Mouse (Mus musculus): Measurements from ENCODE around the gene Macrod2. TPM values are rescaled to one million over a fixed set of nuclear protein-coding genes. Genes with fewer than 3 reads are reported as not detected.

Macrod2 gene
- polyA plus RNA-seq, 1 experiment from 2014 or later: 49.2 TPM

GRCm38 (mm10) chr2:141212291-141212690 is 817.2 kb downstream of the Macrod2 start:
- DNase-seq (ENCODE audit: low spot score) (no peak), ATAC-seq (no peak)
- Histone ChIP-seq H3K4me1 (ENCODE audit: control insufficient read depth, insufficient read depth, low read length) (no peaks in the 10 kb centered on the region), H3K9me3 (replicated peaks; ENCODE audit: control insufficient read depth, low read length) (no peaks in the 10 kb centered on the region), H3K9ac (ENCODE audit: low read length) (no peak overlapping the region), H3K4me2 (ENCODE audit: low read length) (no peak overlapping the region), H3K27me3 (replicated peaks; ENCODE audit: control insufficient read depth, insufficient read depth, low read length) (no peaks in the 10 kb centered on the region), H3K4me3 (ENCODE audit: low read depth, low read length) (no peak overlapping the region), H3K27ac (ENCODE audit: low read depth, low read length) (no peak overlapping the region), H3K36me3 (ENCODE audit: control insufficient read depth, insufficient read depth, low read length) (no peaks in the 10 kb centered on the region)
- WGBS: 93% methylated on average over 2 of the region's 2 CpGs

GRCm38 (mm10) chr2:141217490-141217889 is 822.4 kb downstream of the Macrod2 start:
- DNase-seq (ENCODE audit: low spot score) (peak; percentile 82), ATAC-seq (peak; percentile 95)
- Histone ChIP-seq H3K27me3 (replicated peaks; ENCODE audit: control insufficient read depth, insufficient read depth, low read length) (no peaks in the 10 kb centered on the region), H3K4me3 (ENCODE audit: low read depth, low read length) (no peak overlapping the region), H3K4me1 (ENCODE audit: control insufficient read depth, insufficient read depth, low read length) (no peaks in the 10 kb centered on the region), H3K9me3 (replicated peaks; ENCODE audit: control insufficient read depth, low read length) (peaks cover 11% of the 10 kb centered on the region; the same call in 1 of the 2 replicates), H3K27ac (ENCODE audit: low read depth, low read length) (no peak overlapping the region), H3K4me2 (ENCODE audit: low read length) (no peak overlapping the region), H3K9ac (ENCODE audit: low read length) (no peak overlapping the region), H3K36me3 (ENCODE audit: control insufficient read depth, insufficient read depth, low read length) (no peaks in the 10 kb centered on the region)
- 19% methylated on average over 2 of the region's 2 CpGs for WGBS

- ATAC-seq: peak; percentile 63
- peak; percentile 42 for DNase-seq (ENCODE audit: low spot score)
- no peaks in the 10 kb centered on the region for H3K36me3 ChIP-seq (ENCODE audit: control insufficient read depth, insufficient read depth, low read length)
- H3K4me1 ChIP-seq (ENCODE audit: control insufficient read depth, insufficient read depth, low read length): no peaks in the 10 kb centered on the region
- peaks cover 11% of the 10 kb centered on the region; the same call in 1 of the 2 replicates for H3K9me3 ChIP-seq (replicated peaks; ENCODE audit: control insufficient read depth, low read length)
- no peak overlapping the region for H3K27ac ChIP-seq (ENCODE audit: low read depth, low read length)
- H3K4me2 ChIP-seq (ENCODE audit: low read length): no peak overlapping the region
- no peaks in the 10 kb centered on the region for H3K27me3 ChIP-seq (replicated peaks; ENCODE audit: control insufficient read depth, insufficient read depth, low read length)
- 39% methylated on average over 3 of the region's 3 CpGs for WGBS
- no peak overlapping the region for H3K4me3 ChIP-seq (ENCODE audit: low read depth, low read length)
- no peak overlapping the region for H3K9ac ChIP-seq (ENCODE audit: low read length)
Observed at GRCm38 (mm10) chr2:141217925-141218324, 822.8 kb downstream of the Macrod2 start.

DNA sequence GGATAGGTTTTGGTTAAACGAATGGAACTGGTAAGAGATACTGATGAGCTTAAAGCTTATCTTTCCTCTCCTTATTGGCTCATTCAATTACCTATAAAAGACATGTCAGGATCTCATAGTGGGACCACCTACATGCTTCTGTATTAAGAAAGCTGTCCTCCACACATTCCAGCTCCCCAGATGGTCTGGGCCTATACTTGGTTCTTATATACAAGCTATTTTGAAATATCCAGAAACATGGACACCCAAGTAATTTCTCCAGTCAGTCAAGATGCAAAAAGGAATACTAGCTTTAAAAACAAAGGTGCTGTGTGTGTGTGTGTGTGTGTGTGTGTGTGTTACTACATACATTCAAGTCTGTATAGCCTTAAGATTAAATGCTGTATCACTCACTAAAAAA is 833.7 kb downstream of the Macrod2 start:
- H3K36me3 ChIP-seq (ENCODE audit: control insufficient read depth, insufficient read depth, low read length): no peaks in the 10 kb centered on the region
- no peak overlapping the region for H3K27ac ChIP-seq (ENCODE audit: low read depth, low read length)
- H3K9me3 ChIP-seq (replicated peaks; ENCODE audit: control insufficient read depth, low read length): no peaks in the 10 kb centered on the region
- no peak for DNase-seq (ENCODE audit: low spot score)
- no peaks in the 10 kb centered on the region for H3K4me1 ChIP-seq (ENCODE audit: control insufficient read depth, insufficient read depth, low read length)
- H3K27me3 ChIP-seq (replicated peaks; ENCODE audit: control insufficient read depth, insufficient read depth, low read length): no peaks in the 10 kb centered on the region
- H3K4me2 ChIP-seq (ENCODE audit: low read length): no peak overlapping the region
- 88% methylated on average over 1 of the region's 1 CpGs for WGBS
- H3K9ac ChIP-seq (ENCODE audit: low read length): no peak overlapping the region
- ATAC-seq: no peak
- H3K4me3 ChIP-seq (ENCODE audit: low read depth, low read length): no peak overlapping the region

DNA sequence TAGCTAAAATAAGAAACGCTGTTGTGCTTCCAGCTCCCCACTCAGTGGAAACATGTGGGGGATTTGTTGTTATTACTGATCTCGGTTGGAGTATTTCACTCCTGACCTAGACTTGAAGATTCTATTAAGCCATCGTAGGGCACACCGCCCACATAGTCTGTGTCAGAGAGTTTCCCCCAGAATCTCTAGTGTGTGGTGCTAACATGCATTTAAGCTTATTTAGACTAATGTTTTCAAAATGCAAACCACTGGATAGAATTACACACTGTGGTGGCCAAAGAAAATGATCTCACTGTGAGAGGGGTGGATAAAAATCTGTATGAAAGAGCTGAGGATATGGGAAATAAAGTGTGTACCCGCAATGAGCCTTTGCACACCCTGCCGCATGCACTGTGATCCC is 834.7 kb downstream of the Macrod2 start:
- Histone ChIP-seq H3K27me3 (replicated peaks; ENCODE audit: control insufficient read depth, insufficient read depth, low read length) (no peaks in the 10 kb centered on the region), H3K4me3 (ENCODE audit: low read depth, low read length) (no peak overlapping the region), H3K9me3 (replicated peaks; ENCODE audit: control insufficient read depth, low read length) (no peaks in the 10 kb centered on the region), H3K36me3 (ENCODE audit: control insufficient read depth, insufficient read depth, low read length) (no peaks in the 10 kb centered on the region), H3K9ac (ENCODE audit: low read length) (no peak overlapping the region), H3K27ac (ENCODE audit: low read depth, low read length) (no peak overlapping the region), H3K4me2 (ENCODE audit: low read length) (no peak overlapping the region), H3K4me1 (ENCODE audit: control insufficient read depth, insufficient read depth, low read length) (no peaks in the 10 kb centered on the region)
- peak; percentile 3 for DNase-seq (ENCODE audit: low spot score)
- ATAC-seq: no peak
- 66% methylated on average over 6 of the region's 6 CpGs for WGBS

GRCm38 (mm10) chr2:141231011-141231668 is 836.0 kb downstream of the Macrod2 start:
- no peaks in the 10 kb centered on the region for H3K27me3 ChIP-seq (replicated peaks; ENCODE audit: control insufficient read depth, insufficient read depth, low read length)
- H3K36me3 ChIP-seq (ENCODE audit: control insufficient read depth, insufficient read depth, low read length): no peaks in the 10 kb centered on the region
- H3K4me2 ChIP-seq (ENCODE audit: low read length): peak overlapping the region; percentile 8
- H3K9ac ChIP-seq (ENCODE audit: low read length): no peak overlapping the region
- ATAC-seq: peak; percentile 80; the same call in 1 of the 2 replicates
- peak; percentile 64 for DNase-seq (ENCODE audit: low spot score)
- no peaks in the 10 kb centered on the region for H3K4me1 ChIP-seq (ENCODE audit: control insufficient read depth, insufficient read depth, low read length)
- no peaks in the 10 kb centered on the region for H3K9me3 ChIP-seq (replicated peaks; ENCODE audit: control insufficient read depth, low read length)
- H3K4me3 ChIP-seq (ENCODE audit: low read depth, low read length): no peak overlapping the region
- 29% methylated on average over 16 of the region's 16 CpGs for WGBS
- no peak overlapping the region for H3K27ac ChIP-seq (ENCODE audit: low read depth, low read length)

DNA sequence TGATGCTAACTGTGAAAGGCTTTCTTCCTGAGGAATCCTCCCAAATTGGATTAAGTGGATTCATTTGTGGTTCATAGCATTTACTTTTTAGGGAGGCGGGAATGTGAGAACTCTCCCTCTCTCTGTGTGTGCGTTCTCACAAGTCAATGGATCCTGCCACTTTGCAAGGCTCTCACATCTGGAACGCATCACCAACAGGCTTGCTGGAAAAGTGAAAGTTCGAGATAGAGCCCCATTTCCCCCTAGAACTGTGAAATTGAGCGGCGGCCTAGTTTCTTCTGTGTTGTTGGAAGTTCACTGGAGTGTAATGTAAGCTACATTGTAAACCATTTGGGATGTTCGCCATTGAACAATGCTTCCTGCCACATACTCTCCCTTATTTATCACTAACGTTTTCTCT is 839.2 kb downstream of the Macrod2 start:
- no peak overlapping the region for H3K4me2 ChIP-seq (ENCODE audit: low read length)
- H3K9me3 ChIP-seq (replicated peaks; ENCODE audit: control insufficient read depth, low read length): no peaks in the 10 kb centered on the region
- H3K4me1 ChIP-seq (ENCODE audit: control insufficient read depth, insufficient read depth, low read length): no peaks in the 10 kb centered on the region
- WGBS: 57% methylated on average over 8 of the region's 8 CpGs
- H3K9ac ChIP-seq (ENCODE audit: low read length): no peak overlapping the region
- no peak overlapping the region for H3K4me3 ChIP-seq (ENCODE audit: low read depth, low read length)
- no peaks in the 10 kb centered on the region for H3K36me3 ChIP-seq (ENCODE audit: control insufficient read depth, insufficient read depth, low read length)
- no peak overlapping the region for H3K27ac ChIP-seq (ENCODE audit: low read depth, low read length)
- ATAC-seq: no peak
- no peak for DNase-seq (ENCODE audit: low spot score)
- no peaks in the 10 kb centered on the region for H3K27me3 ChIP-seq (replicated peaks; ENCODE audit: control insufficient read depth, insufficient read depth, low read length)

- Histone ChIP-seq H3K36me3 (ENCODE audit: control insufficient read depth, insufficient read depth, low read length) (no peaks in the 10 kb centered on the region), H3K9me3 (replicated peaks; ENCODE audit: control insufficient read depth, low read length) (no peaks in the 10 kb centered on the region), H3K27me3 (replicated peaks; ENCODE audit: control insufficient read depth, insufficient read depth, low read length) (no peaks in the 10 kb centered on the region), H3K27ac (ENCODE audit: low read depth, low read length) (no peak overlapping the region), H3K4me2 (ENCODE audit: low read length) (no peak overlapping the region), H3K9ac (ENCODE audit: low read length) (no peak overlapping the region), H3K4me3 (ENCODE audit: low read depth, low read length) (no peak overlapping the region), H3K4me1 (ENCODE audit: control insufficient read depth, insufficient read depth, low read length) (no peaks in the 10 kb centered on the region)
- ATAC-seq (no peak), DNase-seq (ENCODE audit: low spot score) (no peak)
- 44% methylated on average over 5 of the region's 5 CpGs for WGBS
Observed at GRCm38 (mm10) chr2:141234724-141235453, 839.8 kb downstream of the Macrod2 start.

- DNase-seq (ENCODE audit: low spot score) (no peak), ATAC-seq (no peak)
- Histone ChIP-seq H3K36me3 (ENCODE audit: control insufficient read depth, insufficient read depth, low read length) (no peaks in the 10 kb centered on the region), H3K4me2 (ENCODE audit: low read length) (no peak overlapping the region), H3K9me3 (replicated peaks; ENCODE audit: control insufficient read depth, low read length) (no peaks in the 10 kb centered on the region), H3K4me3 (ENCODE audit: low read depth, low read length) (no peak overlapping the region), H3K9ac (ENCODE audit: low read length) (no peak overlapping the region), H3K27me3 (replicated peaks; ENCODE audit: control insufficient read depth, insufficient read depth, low read length) (no peaks in the 10 kb centered on the region), H3K27ac (ENCODE audit: low read depth, low read length) (no peak overlapping the region), H3K4me1 (ENCODE audit: control insufficient read depth, insufficient read depth, low read length) (no peaks in the 10 kb centered on the region)
- WGBS: 94% methylated on average over 2 of the region's 2 CpGs
Observed at GRCm38 (mm10) chr2:141247680-141248079, 852.6 kb downstream of the Macrod2 start.

Data from forebrain, embryonic 14.5 days (tissue).